Mouse (Mus musculus): ENCODE data around the gene Ctsk.
"Not testable (repeated sequence)": the region's sequence is repeated elsewhere in the genome, so short reads cannot be mapped to it uniquely, and the experiment has no call there.

The Ctsk gene

GRCm38 (mm10) chr3:95524673-95525072 is 25.6 kb downstream of the Ctsk start:
- DNase-seq (ENCODE audit: low read depth) = no peak

GRCm38 (mm10) chr3:95526111-95526510 is 27.1 kb downstream of the Ctsk start:
- DNase-seq (ENCODE audit: low read depth) = no peak

DNA sequence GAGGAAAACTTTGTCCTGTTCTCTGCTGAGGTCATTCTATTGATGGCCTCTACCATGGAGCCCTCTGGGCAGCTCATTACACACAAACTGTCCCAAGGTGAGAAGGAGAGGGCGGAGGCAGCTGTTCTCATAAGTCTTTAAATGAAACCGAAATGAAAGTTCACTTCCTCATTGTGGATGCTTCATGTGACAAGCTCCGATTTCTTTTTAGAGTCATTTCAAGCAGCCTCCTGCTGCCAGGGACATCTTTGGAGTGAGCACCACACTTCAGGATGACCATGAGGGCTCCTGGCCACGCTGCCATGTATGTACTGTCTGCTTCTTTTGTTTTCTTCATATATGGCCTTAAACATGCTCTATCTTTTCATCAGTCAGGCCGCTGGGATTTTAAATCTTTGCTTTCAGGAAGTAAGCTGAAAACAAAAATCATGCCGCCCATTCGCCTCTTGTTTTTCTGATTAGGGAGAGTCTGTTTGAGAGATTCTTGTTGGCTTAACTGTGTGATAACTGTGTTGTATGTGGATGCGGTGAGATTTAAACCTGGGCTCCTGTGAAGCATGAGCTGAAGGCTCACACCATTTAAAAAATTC is 27.7 kb downstream of the Ctsk start, which contains the start of gene Ctss:
Gene Ctss, plus strand, starts transcription at position 165 of the 590 bp plus-strand sequence.
- DNase-seq (ENCODE audit: low read depth) = no peak

DNA sequence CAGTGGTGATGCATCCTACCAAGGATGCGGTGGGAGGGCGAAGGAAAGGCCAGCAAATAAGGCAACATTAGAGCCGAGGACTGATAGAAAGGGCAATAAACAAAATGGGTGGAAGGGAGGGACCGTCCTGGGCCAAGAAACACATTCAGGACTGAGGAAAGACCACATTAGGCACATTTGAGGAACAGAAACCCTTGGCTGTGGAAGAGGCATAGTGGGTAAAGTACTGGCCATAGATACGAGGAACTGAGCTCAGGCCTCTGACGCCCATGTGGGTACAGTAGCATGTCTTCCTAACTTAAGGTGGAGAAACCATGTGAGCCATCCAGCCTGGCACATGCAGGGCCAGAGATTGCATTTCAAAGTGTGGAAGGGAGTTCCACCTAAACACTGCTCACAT is 30.8 kb downstream of the Ctsk start:
- no peak for DNase-seq (ENCODE audit: low read depth)

- no peak for DNase-seq (ENCODE audit: low read depth)
Measured at GRCm38 (mm10) chr3:95531025-95531424, 32.0 kb downstream of the Ctsk start.

DNA sequence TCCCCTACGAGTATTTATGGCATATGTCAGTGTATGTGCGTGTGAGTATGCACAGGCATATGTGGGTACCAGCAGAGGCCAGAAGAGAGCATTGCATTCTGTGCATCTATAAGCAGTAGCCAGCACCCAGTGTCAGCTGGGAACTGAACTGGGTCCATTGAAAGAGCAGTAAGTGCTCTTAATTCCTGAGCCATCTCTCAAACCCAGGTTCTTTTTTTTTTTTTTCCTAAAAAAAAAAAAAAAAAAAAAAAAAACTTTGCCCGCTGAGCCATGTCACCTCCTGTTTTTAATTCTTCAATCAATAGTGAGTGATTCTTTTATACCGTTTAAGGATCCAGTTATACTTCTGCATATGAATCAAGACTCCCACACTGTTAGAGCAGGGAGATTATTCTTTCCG is 34.3 kb downstream of the Ctsk start:
- DNase-seq (ENCODE audit: low read depth) = no peak

DNA sequence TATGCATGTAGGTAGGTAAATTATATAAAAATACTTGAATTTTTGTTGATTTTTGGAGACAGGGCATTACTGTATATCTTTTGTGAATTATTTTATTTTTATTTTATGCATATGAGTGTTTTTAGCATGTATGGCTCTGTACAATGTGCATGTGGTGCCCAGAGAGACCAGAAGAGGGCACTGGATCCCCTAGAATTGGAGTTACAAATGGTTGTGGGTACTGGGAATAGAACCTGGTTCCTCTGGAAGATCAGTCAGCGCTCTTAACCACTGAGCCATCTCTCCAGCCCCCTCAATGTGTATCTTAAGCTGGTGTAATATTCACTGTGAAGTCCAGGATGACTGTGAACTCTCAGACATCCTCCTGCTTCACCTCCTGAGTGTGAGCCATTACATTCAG is 35.9 kb downstream of the Ctsk start:
- no peak for DNase-seq (ENCODE audit: low read depth)

DNA sequence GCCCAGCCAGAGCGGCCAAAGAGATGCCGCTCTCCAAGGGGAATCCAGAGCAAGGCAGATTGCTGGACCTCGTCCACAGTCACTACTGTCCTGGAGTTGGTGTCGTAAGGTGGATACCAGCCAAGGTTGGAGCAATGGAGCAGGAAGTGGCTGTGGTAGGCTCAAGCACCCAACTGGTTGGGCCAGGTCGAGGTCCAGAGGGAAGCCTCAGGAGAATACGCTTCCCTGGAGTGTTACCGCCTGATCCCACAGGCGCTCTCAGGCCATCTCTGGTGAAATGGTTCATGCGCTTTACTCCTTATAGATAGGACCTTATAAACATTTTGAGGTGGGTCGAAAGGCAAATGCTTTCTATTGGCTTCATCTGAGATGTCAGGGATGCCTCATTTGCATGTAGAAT is 39.9 kb downstream of the Ctsk start:
- DNase-seq (ENCODE audit: low read depth) = no peak

GRCm38 (mm10) chr3:95539837-95540236 is 40.8 kb downstream of the Ctsk start:
- no peak for DNase-seq (ENCODE audit: low read depth)

DNA sequence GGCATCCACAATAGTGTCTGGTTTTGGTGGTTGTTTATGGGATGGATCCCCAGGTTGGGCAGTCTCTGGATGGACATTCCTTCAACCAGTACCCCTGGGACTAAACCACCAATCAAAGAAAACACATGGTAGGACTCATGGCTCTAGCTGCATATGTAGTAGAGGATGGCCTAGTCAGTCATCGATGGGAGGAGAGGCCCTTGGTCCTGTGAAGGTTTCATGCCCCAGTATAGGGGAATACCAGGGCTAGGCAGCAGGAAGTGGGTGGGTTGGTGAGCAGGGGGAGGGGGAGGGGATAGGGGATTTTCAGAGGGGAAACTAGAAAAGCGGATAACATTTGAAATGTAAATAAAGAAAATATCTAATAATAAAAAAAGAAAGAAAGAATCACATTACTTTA is 42.1 kb downstream of the Ctsk start:
- DNase-seq (ENCODE audit: low read depth) = not testable (repeated sequence)

DNA sequence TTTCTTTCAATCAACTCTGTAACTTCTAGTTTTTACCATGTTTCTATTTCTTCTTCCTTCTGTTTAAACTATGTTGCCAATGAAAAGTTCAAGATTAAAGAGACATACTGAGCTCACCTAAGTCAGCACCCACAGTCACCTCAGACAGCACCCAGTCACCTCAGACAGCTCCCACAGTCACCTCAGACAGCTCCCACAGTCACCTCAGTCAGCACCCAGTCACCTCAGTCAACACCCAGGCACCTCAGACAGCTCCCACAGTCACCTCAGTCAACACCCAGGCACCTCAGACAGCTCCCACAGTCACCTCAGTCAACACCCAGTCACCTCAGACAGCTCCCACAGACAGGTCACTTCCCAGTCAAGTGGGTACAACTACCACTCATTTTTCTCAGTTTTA is 43.1 kb downstream of the Ctsk start:
- DNase-seq (ENCODE audit: low read depth) = no peak

GRCm38 (mm10) chr3:95542981-95543380 is 43.9 kb downstream of the Ctsk start:
- DNase-seq (ENCODE audit: low read depth) = no peak

DNA sequence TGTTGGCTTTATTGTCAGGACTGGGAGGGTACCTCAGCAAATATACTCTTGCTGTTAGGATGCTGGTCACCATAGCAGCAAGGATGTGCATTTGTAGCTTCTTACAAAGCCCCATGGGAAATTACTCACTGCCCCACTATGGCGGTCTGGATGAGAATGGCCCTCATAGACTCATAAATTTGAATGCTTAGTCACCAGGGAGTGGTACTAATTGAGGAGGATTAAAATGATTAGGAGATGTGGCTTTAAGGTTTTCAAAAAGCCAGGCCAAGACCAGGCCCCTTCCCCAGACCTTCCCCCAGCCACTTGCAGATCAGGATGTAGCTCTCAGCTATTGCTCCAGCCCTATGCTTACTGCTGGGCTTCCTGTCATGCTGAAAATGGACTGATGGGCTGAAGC is 51.1 kb downstream of the Ctsk start:
- no peak for DNase-seq (ENCODE audit: low read depth)

- DNase-seq (ENCODE audit: low read depth) = no peak
Measured at GRCm38 (mm10) chr3:95553986-95554385, 54.9 kb downstream of the Ctsk start.

Measured in c-Kit-positive CD71-negative TER-119-negative erythroid progenitor cells, embryonic 14.5 days (primary cell).